In genomic region chr6:84946106-84946505, GRCm38 (mm10) we compare ENCODE assay signal across 15 mouse cellular contexts.
"Had no signal": no experiment of that assay in that cellular context is flagged by ENCODE, and none has a peak within 500 bp of the region (broad histone marks: within the 10 kb centered on the region; RNA-seq: fewer than 3 reads in every experiment).

No protein-coding gene starts in this region.

- H3K9me3 ChIP-seq: neural tube, embryonic 13.5 days; neural tube, embryonic 15.5 days; stomach, embryonic 15.5 days had no signal

- H3K36me3 ChIP-seq: neural tube, embryonic 13.5 days; neural tube, embryonic 15.5 days; stomach, embryonic 15.5 days had no signal

- H3K4me2 ChIP-seq: neural tube, embryonic 13.5 days; neural tube, embryonic 15.5 days; stomach, embryonic 15.5 days had no signal

- DNase-seq: right cerebral cortex, adult 18-20 months; right cerebral cortex, postnatal 14 days; right cerebral cortex, postnatal 25 days; right cerebral cortex, postnatal 4 days; spleen, adult 18-20 months; thymus, adult 18-20 months; thymus, adult 2 months; thymus, postnatal 14 days; thymus, postnatal 25 days; thymus, postnatal 36 days; thymus, postnatal 4 days had no signal

- H3K4me3 ChIP-seq: neural tube, embryonic 13.5 days; neural tube, embryonic 15.5 days; stomach, embryonic 15.5 days had no signal

- H3K9ac ChIP-seq: neural tube, embryonic 13.5 days; neural tube, embryonic 15.5 days; stomach, embryonic 15.5 days had no signal

- H3K27me3 ChIP-seq: neural tube, embryonic 13.5 days; neural tube, embryonic 15.5 days; stomach, embryonic 15.5 days had no signal

- H3K27ac ChIP-seq: neural tube, embryonic 13.5 days; neural tube, embryonic 15.5 days; stomach, embryonic 15.5 days; stomach, postnatal 0 days had no signal

- H3K4me1 ChIP-seq: neural tube, embryonic 15.5 days; stomach, embryonic 15.5 days had no signal
